Mouse (Mus musculus) heart, embryonic 10.5 days (tissue): Measurements from ENCODE around the gene Ehd3. TPM values are rescaled to one million over a fixed set of nuclear protein-coding genes. Genes with fewer than 3 reads are reported as not detected.

Experiments used
- DNase-seq: peaks from one replicate; pipeline ENCODE4 v3.0.0-alpha.2; 2017; ENCODE audit warnings: low spot score
- H3K27ac ChIP-seq: fragments of 300-500 bp; sonication (generic); 2 replicates; pipeline ENCODE4 v1.5.1; 2016; ENCODE audit warnings: mild to moderate bottlenecking
- H3K27me3 ChIP-seq: fragments of 300-500 bp; sonication (generic); 2 replicates; pipeline ENCODE4 v1.6.1; 2016; ENCODE audit warnings: mild to moderate bottlenecking; ENCODE audit not compliant: poor library complexity, insufficient read depth, severe bottlenecking
- H3K36me3 ChIP-seq: fragments of 300-500 bp; sonication (generic); 2 replicates; pipeline ENCODE4 v1.6.1; 2016; ENCODE audit warnings: mild to moderate bottlenecking, moderate library complexity
- H3K4me1 ChIP-seq: fragments of 300-500 bp; sonication (generic); 2 replicates; pipeline ENCODE4 v1.6.1; 2016; ENCODE audit warnings: mild to moderate bottlenecking
- H3K4me3 ChIP-seq: fragments of 300-500 bp; sonication (generic); 2 replicates; pipeline ENCODE4 v1.5.1; 2016; ENCODE audit warnings: mild to moderate bottlenecking, moderate library complexity
- H3K9me3 ChIP-seq: fragments of 300-500 bp; sonication (generic); 2 replicates; pipeline ENCODE4 v1.6.1; 2016; ENCODE audit warnings: mild to moderate bottlenecking, moderate library complexity
- WGBS: fragments of 180-500 bp; shearing (Covaris S2); methylation state at CpG from one replicate; pipeline ENCODE4 v1.1.7; 2016; 5-methylcytosine and 5-hydroxymethylcytosine counted together
- polyA plus RNA-seq: library from polyadenylated mRNA; unstranded; fragments of >200 nt; fragmentation: Nextera tagmentation; extraction: Ambion mirVana; gene quantifications from 2 replicates; pipeline ENCODE4 v1.2.1, GENCODE M21; 2016

Ehd3 gene
- polyA plus RNA-seq, result 4.6 and 12.5 TPM in 2 replicates

GRCm38 (mm10) chr17:73803521-73804184 lies at the start of gene Ehd3:
TSS of gene Ehd3 (plus strand) at chr17:73804134.
- no peaks in the 10 kb centered on the region for H3K27me3 ChIP-seq
- DNase-seq, result no peak
- WGBS, result 76% methylated on average over 5 of the region's 5 CpGs
- H3K27ac ChIP-seq, result peak within 1 kb of the TSS; percentile 73
- H3K4me3 ChIP-seq, result peak within 1 kb of the TSS; percentile 74
- H3K36me3 ChIP-seq, result no peaks in the 10 kb centered on the region
- no peaks in the 10 kb centered on the region for H3K9me3 ChIP-seq
- H3K4me1 ChIP-seq, result peaks cover 11% of the 10 kb centered on the region

- no peaks in the 10 kb centered on the region for H3K9me3 ChIP-seq
- H3K27me3 ChIP-seq, result no peaks in the 10 kb centered on the region
- WGBS, result 18% methylated on average over 8 of the region's 8 CpGs
- peaks cover 8% of the 10 kb centered on the region for H3K4me1 ChIP-seq
- H3K4me3 ChIP-seq, result 0 out of 2 replicates have a peak overlapping the region, but pooled peaks have one; percentile 8
- 0 out of 2 replicates have a peak overlapping the region, but pooled peaks have one; percentile 11 for H3K27ac ChIP-seq
- H3K36me3 ChIP-seq, result no peaks in the 10 kb centered on the region
- peak; percentile 77 for DNase-seq
Observed at GRCm38 (mm10) chr17:73770964-73771363, 33.0 kb upstream of the Ehd3 start.

GRCm38 (mm10) chr17:73786642-73787311 lies 17.2 kb upstream of the Ehd3 start:
- no peak for DNase-seq
- Histone ChIP-seq H3K9me3 (no peaks in the 10 kb centered on the region), H3K4me1 (peaks cover 8% of the 10 kb centered on the region; the same call in 1 of the 2 replicates), H3K4me3 (no peak overlapping the region), H3K36me3 (no peaks in the 10 kb centered on the region), H3K27me3 (no peaks in the 10 kb centered on the region), H3K27ac (no peak overlapping the region)
- WGBS, result 53% methylated on average over 8 of the region's 8 CpGs

- Histone ChIP-seq H3K4me1 (peaks cover 8% of the 10 kb centered on the region; the same call in 1 of the 2 replicates), H3K4me3 (no peak overlapping the region), H3K27ac (no peak overlapping the region), H3K36me3 (no peaks in the 10 kb centered on the region), H3K9me3 (no peaks in the 10 kb centered on the region), H3K27me3 (no peaks in the 10 kb centered on the region)
- WGBS, result 52% methylated on average over 12 of the region's 12 CpGs
- no peak for DNase-seq
Observed at GRCm38 (mm10) chr17:73790284-73791020, 13.5 kb upstream of the Ehd3 start.

- no peak overlapping the region for H3K4me3 ChIP-seq
- no peaks in the 10 kb centered on the region for H3K36me3 ChIP-seq
- 68% methylated on average over 6 of the region's 6 CpGs for WGBS
- DNase-seq, result peak; percentile 35
- H3K9me3 ChIP-seq, result no peaks in the 10 kb centered on the region
- no peak overlapping the region for H3K27ac ChIP-seq
- no peaks in the 10 kb centered on the region for H3K27me3 ChIP-seq
- H3K4me1 ChIP-seq, result no peaks in the 10 kb centered on the region
Observed at GRCm38 (mm10) chr17:73796789-73797188, 7.1 kb upstream of the Ehd3 start.

GRCm38 (mm10) chr17:73797706-73798105 lies 6.2 kb upstream of the Ehd3 start:
- Histone ChIP-seq H3K4me3 (no peak overlapping the region), H3K9me3 (no peaks in the 10 kb centered on the region), H3K27ac (no peak overlapping the region), H3K4me1 (no peaks in the 10 kb centered on the region), H3K27me3 (no peaks in the 10 kb centered on the region), H3K36me3 (no peaks in the 10 kb centered on the region)
- DNase-seq, result peak; percentile 64
- WGBS, result 58% methylated on average over 4 of the region's 4 CpGs

- no peaks in the 10 kb centered on the region for H3K9me3 ChIP-seq
- no peaks in the 10 kb centered on the region for H3K36me3 ChIP-seq
- peak overlapping the region; percentile 74 for H3K4me3 ChIP-seq
- DNase-seq, result peak; percentile 96
- WGBS, result under 1% methylated on average over 45 of the region's 45 CpGs
- no peaks in the 10 kb centered on the region for H3K27me3 ChIP-seq
- peaks cover 11% of the 10 kb centered on the region for H3K4me1 ChIP-seq
- H3K27ac ChIP-seq, result peak overlapping the region; percentile 73
Observed at GRCm38 (mm10) chr17:73804592-73805271, 798 bp downstream of the Ehd3 start.

GRCm38 (mm10) chr17:73806331-73806730 lies 2.4 kb downstream of the Ehd3 start:
- Histone ChIP-seq H3K27me3 (no peaks in the 10 kb centered on the region), H3K4me3 (no peak overlapping the region)
- WGBS, result 75% methylated on average over 6 of the region's 6 CpGs

GRCm38 (mm10) chr17:73807211-73807610 lies 3.3 kb downstream of the Ehd3 start:
- H3K4me3 ChIP-seq, result no peak overlapping the region

More at GRCm38 (mm10) chr17:73806331-73806730, 2.4 kb downstream of the Ehd3 start:
- H3K9me3 ChIP-seq, result no peaks in the 10 kb centered on the region
- H3K36me3 ChIP-seq, result no peaks in the 10 kb centered on the region
- peaks cover 11% of the 10 kb centered on the region for H3K4me1 ChIP-seq
- H3K27ac ChIP-seq, result no peak overlapping the region
- DNase-seq, result no peak

GRCm38 (mm10) chr17:73808431-73808830 lies 4.5 kb downstream of the Ehd3 start:
- WGBS, result 80% methylated on average over 6 of the region's 6 CpGs
- DNase-seq, result no peak
- H3K36me3 ChIP-seq, result no peaks in the 10 kb centered on the region

More at GRCm38 (mm10) chr17:73807211-73807610, 3.3 kb downstream of the Ehd3 start:
- Histone ChIP-seq H3K36me3 (no peaks in the 10 kb centered on the region), H3K27me3 (no peaks in the 10 kb centered on the region), H3K9me3 (no peaks in the 10 kb centered on the region), H3K4me1 (peaks cover 11% of the 10 kb centered on the region), H3K27ac (no peak overlapping the region)
- 69% methylated on average over 5 of the region's 5 CpGs for WGBS
- DNase-seq, result no peak

GRCm38 (mm10) chr17:73810801-73811200 lies 6.9 kb downstream of the Ehd3 start:
- Histone ChIP-seq H3K4me3 (no peak overlapping the region), H3K27me3 (no peaks in the 10 kb centered on the region), H3K9me3 (no peaks in the 10 kb centered on the region), H3K4me1 (no peaks in the 10 kb centered on the region; the same call in 1 of the 2 replicates), H3K36me3 (no peaks in the 10 kb centered on the region), H3K27ac (no peak overlapping the region)
- no peak for DNase-seq
- WGBS, result 74% methylated on average over 1 of the region's 1 CpGs

More at GRCm38 (mm10) chr17:73808431-73808830, 4.5 kb downstream of the Ehd3 start:
- no peaks in the 10 kb centered on the region for H3K27me3 ChIP-seq
- no peaks in the 10 kb centered on the region for H3K9me3 ChIP-seq
- no peak overlapping the region for H3K4me3 ChIP-seq
- H3K27ac ChIP-seq, result no peak overlapping the region
- peaks cover 8% of the 10 kb centered on the region for H3K4me1 ChIP-seq

- DNase-seq, result no peak
- Histone ChIP-seq H3K36me3 (no peaks in the 10 kb centered on the region), H3K4me3 (no peak overlapping the region), H3K27me3 (no peaks in the 10 kb centered on the region), H3K9me3 (no peaks in the 10 kb centered on the region), H3K27ac (no peak overlapping the region), H3K4me1 (no peaks in the 10 kb centered on the region; the same call in 1 of the 2 replicates)
- WGBS, result 75% methylated on average over 5 of the region's 5 CpGs
Observed at GRCm38 (mm10) chr17:73811566-73811965, 7.6 kb downstream of the Ehd3 start.
